Mouse (Mus musculus) cortical plate, adult 2 months (tissue): ENCODE data around the gene Erg.

Experiments used
- CTCF ChIP-seq: fragments of 200-500 bp; IDR thresholded peaks from 2 replicates; pipeline ENCODE4 v1.5.1; 2011; ENCODE audit warnings: mild to moderate bottlenecking, control low read depth, low read length; ENCODE audit not compliant: insufficient read depth; ENCODE audit errors: extremely low read depth
- POLR2A ChIP-seq: fragments of 200-500 bp; IDR thresholded peaks from 2 replicates; pipeline ENCODE4 v1.6.1; 2011; ENCODE audit warnings: mild to moderate bottlenecking, low read length, control low read depth; ENCODE audit not compliant: insufficient read depth; ENCODE audit errors: extremely low read depth

DNA sequence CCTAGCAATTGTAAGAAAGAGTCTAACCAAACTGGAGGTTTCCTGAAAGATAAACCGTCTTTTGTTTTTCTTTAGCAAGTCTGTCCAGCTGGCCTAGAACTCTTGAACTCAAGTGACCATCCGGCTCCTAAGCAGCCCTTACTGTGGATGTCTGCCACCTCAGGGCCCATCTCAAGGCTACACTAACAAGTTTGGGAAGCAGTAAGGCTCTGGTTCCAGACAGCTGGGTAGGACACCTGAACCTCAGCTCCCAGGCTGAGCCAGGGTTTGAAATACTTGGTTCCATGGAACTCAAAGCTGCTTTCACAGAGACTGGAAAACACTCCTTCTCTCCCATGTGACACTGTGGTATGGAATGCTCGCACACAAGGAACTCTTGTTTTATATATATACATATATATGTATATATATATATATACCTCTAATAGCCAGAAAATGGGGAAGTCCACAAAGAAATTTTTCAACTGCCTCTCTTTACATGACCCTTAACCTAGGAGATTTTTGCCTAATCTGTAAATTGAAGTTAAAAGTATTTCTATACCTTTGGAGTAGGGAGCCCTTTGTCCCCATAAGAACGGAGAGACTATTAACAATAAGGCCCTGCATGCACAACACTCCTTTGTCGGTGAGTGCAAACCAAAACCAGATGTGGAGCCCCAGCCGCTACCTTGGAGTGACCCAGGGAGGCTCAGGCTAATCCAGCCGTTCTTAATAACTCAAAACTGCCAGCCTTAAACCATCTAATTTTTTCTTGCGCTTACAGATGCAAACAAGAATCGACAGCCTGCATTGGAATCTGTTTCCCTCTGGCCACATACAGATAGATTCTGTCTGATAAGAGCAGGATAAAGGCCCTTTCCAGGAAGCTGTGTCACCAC is 116.9 kb downstream of the Erg start:
- no peak for TF ChIP-seq POLR2A
- TF ChIP-seq CTCF: no peak
